Mouse (Mus musculus) cortical plate, adult 2 months (tissue): ENCODE data around the gene Serpina11. TPM values are rescaled to one million over a fixed set of nuclear protein-coding genes. Genes with fewer than 3 reads are reported as not detected.
A peak's percentile ranks its signal among the peaks of the same experiment; 100 is the strongest.

Experiments used
- H3K27ac ChIP-seq: fragments of 200-500 bp; 2 replicates; pipeline ENCODE4 v1.5.1; 2012; ENCODE audit warnings: low read length, control low read depth, inconsistent platforms; ENCODE audit not compliant: insufficient read depth
- H3K4me1 ChIP-seq: fragments of 200-500 bp; 2 replicates; pipeline ENCODE4 v1.6.1; 2011; ENCODE audit warnings: low read length; ENCODE audit not compliant: control insufficient read depth, insufficient read depth
- H3K4me3 ChIP-seq: fragments of 200-500 bp; 2 replicates; pipeline ENCODE4 v1.5.1; 2011; ENCODE audit warnings: mild to moderate bottlenecking, low read length, control low read depth; ENCODE audit not compliant: insufficient read depth
- CTCF ChIP-seq: fragments of 200-500 bp; IDR thresholded peaks from 2 replicates; pipeline ENCODE4 v1.5.1; 2011; ENCODE audit warnings: mild to moderate bottlenecking, control low read depth, low read length; ENCODE audit not compliant: insufficient read depth; ENCODE audit errors: extremely low read depth
- POLR2A ChIP-seq: fragments of 200-500 bp; IDR thresholded peaks from 2 replicates; pipeline ENCODE4 v1.6.1; 2011; ENCODE audit warnings: mild to moderate bottlenecking, low read length, control low read depth; ENCODE audit not compliant: insufficient read depth; ENCODE audit errors: extremely low read depth
- polyA plus RNA-seq: library from polyadenylated mRNA; depleted of rRNA; stranded (reverse); fragments of >200 nt; gene quantifications from 2 replicates; pipeline ENCODE4 v1.2.3, GENCODE M21; 2012; rRNA removed

The Serpina11 gene
- polyA plus RNA-seq: not detected in 2 replicates

GRCm38 (mm10) chr12:103989857-103990256 is at the start of gene Serpina11:
TSS of gene Serpina11 (minus strand) at chr12:103989957.
- TF ChIP-seq CTCF (no peak), POLR2A (no peak)
- H3K4me1 ChIP-seq: no peaks in the 10 kb centered on the region
- no peak within 1 kb of the TSS for H3K4me3 ChIP-seq
- H3K27ac ChIP-seq: no peak within 1 kb of the TSS

DNA sequence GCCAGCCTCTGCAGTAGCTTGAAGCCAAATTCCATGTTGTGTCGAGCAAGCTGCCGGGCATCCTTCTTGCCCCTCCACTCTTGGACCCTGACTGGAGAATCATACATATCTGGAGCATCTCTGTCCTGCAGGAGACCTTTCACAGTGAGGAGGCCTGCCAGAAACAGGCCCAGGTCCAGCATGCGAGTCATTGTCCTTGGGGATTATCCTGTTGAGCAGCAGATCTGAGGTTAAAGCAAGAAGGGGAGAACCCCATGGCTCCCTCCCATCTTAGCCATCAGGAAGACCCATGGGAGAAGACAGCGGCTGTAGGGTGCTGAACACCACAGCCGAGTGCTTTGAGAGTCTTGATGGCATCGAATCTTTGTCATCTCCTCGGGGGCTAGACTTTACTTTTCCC is 48.4 kb upstream of the Serpina11 start:
- H3K4me3 ChIP-seq: no peak overlapping the region
- H3K27ac ChIP-seq: no peak overlapping the region
- TF ChIP-seq CTCF (no peak), POLR2A (no peak)
- no peaks in the 10 kb centered on the region for H3K4me1 ChIP-seq

DNA sequence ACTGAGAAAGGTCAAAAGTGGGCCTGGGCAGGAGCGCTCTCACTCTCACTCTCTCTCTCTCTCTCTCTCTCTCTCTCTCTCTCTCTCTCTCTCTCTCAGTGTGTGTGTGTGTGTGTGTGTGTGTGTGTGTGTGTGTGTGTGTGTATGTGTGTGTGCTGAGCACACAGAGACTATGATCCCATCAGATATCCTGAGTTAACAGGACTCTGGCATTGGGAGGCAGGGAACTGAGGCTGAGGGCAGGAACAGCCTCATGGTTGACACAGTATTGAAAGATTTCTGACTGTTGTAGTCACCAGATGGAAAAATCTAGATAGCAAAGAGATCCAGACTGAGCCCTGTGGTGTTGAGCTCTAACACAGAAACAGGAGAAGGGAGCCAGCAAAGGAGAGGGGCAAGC is 44.0 kb upstream of the Serpina11 start:
- TF ChIP-seq POLR2A (no peak), CTCF (no peak)
- Histone ChIP-seq H3K4me3 (no peak overlapping the region), H3K4me1 (no peaks in the 10 kb centered on the region), H3K27ac (no peak overlapping the region)

GRCm38 (mm10) chr12:104029986-104030385 is 40.2 kb upstream of the Serpina11 start:
- H3K4me3 ChIP-seq: no peak overlapping the region
- TF ChIP-seq CTCF (peak; percentile 33; the same call in 1 of the 2 replicates), POLR2A (no peak)
- H3K4me1 ChIP-seq: no peaks in the 10 kb centered on the region
- no peak overlapping the region for H3K27ac ChIP-seq

DNA sequence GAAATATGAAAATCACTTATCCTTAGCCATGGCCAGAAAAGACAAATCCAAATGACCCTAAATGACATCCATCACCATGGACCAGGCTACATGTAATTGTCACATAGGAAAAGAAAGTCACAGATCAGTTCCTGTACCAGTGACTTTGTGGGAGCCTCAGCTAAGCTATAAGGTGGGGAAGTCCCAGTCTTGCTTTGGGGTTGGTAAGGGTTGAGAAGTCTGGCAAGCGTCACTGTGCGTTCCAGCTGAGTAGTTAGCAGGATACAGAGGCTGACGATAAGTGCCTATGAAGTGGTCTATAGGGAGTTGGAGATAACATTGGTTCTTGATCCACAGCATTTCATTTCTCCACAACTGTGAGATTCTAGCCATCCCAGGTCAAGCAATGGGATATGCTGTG is 25.5 kb upstream of the Serpina11 start:
- Histone ChIP-seq H3K4me3 (no peak overlapping the region), H3K27ac (no peak overlapping the region), H3K4me1 (peaks cover 1% of the 10 kb centered on the region; the same call in 1 of the 2 replicates)
- no peak for TF ChIP-seq POLR2A
- no peak for TF ChIP-seq CTCF

GRCm38 (mm10) chr12:104013620-104014019 is 23.9 kb upstream of the Serpina11 start, which contains the start of gene Serpina9:
TSS of gene Serpina9 (minus strand) at chr12:104013755.
- H3K4me3 ChIP-seq: no peak within 1 kb of the TSS
- TF ChIP-seq CTCF (no peak), POLR2A (no peak)
- no peak within 1 kb of the TSS for H3K27ac ChIP-seq
- H3K4me1 ChIP-seq: peaks cover 1% of the 10 kb centered on the region; the same call in 1 of the 2 replicates

DNA sequence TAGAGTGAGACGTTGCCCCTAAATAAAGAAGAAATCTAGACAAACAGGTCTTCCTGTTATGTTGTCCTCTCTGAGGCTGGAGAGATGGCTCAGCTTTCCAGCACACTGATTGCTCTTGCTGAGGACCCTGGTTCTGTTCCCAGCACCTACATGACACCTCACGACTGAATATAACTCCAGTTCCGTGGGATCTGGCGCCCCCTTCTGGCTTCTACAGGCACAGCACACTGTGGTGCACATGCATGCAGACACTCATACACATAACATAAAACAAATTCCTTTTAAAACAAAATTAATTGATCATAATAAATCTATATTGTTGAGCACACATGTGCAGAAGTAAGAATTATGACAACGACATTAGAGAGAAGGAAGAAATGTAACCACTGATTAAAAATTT is 14.9 kb upstream of the Serpina11 start:
- H3K4me3 ChIP-seq: no peak overlapping the region
- peaks cover 1% of the 10 kb centered on the region; the same call in 1 of the 2 replicates for H3K4me1 ChIP-seq
- H3K27ac ChIP-seq: no peak overlapping the region
- no peak for TF ChIP-seq CTCF
- no peak for TF ChIP-seq POLR2A

DNA sequence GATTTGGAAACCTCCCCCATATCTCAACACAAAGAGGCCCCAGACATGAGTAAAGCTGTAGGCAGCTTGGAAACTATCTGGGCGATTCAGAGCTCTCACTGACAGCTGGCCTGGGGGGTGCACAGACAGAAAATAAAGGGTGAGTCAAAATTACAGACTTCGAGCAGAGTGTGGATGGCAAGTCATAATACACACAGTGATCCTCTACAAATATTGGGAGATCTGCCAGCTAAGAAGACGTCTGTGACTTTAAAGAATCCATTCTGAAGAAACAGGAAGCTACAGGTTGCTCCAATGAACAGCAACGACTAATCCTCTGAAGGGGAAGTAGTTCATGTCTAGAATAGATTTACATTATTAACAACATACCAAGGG is 13.5 kb upstream of the Serpina11 start:
- TF ChIP-seq POLR2A (no peak), CTCF (no peak)
- Histone ChIP-seq H3K27ac (no peak overlapping the region), H3K4me3 (no peak overlapping the region), H3K4me1 (peaks cover 3% of the 10 kb centered on the region; the same call in 1 of the 2 replicates)

DNA sequence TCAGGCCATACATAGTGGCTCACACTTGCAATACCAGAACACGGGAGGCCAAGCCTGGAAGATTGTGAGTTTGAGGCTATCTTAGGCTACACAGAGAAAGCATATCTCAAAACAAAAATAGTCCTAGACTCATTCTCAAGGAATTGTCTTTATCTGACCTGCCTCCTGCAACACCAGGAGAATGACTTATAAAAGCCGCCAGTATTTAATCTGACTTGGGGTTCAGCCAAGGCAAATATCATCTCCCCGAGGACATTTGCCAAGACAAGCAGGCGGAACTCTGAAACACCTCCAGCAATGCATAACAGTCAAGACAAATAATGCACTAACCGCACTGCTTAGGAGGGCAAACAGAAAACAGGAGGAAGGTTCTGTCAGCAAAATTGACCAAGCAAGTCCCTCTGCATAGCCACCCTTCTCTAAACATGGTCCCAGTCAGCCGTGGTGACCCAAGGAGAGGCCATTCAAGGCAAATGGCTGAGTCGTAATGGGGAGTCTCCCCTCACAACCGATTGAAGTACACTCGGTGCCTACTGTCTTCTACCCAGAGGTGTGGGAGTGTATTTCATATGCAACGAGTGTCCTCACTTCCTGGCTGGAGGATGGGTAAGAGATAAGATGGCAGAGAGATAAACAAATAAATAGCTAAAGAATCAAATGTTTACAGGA is 12.9 kb upstream of the Serpina11 start:
- H3K4me3 ChIP-seq: no peak overlapping the region
- H3K4me1 ChIP-seq: peaks cover 3% of the 10 kb centered on the region; the same call in 1 of the 2 replicates
- TF ChIP-seq CTCF: no peak
- H3K27ac ChIP-seq: no peak overlapping the region

GRCm38 (mm10) chr12:104000594-104000993 is 10.8 kb upstream of the Serpina11 start:
- Histone ChIP-seq H3K4me1 (peaks cover 3% of the 10 kb centered on the region; the same call in 1 of the 2 replicates), H3K4me3 (no peak overlapping the region), H3K27ac (no peak overlapping the region)
- TF ChIP-seq CTCF (no peak), POLR2A (no peak)
